Mouse (Mus musculus): Measurements from ENCODE around the gene Hoxa13.

- no peak for TF ChIP-seq CTCF (IDR thresholded peaks at IDR 0.05; ENCODE audit: insufficient read depth, low read length)
- no peak for TF ChIP-seq POLR2A (IDR thresholded peaks at IDR 0.05; ENCODE audit: borderline replicate concordance, extremely low read depth, low read depth, low read length)
Measured at GRCm38 (mm10) chr6:52262463-52263320, 2.0 kb upstream of the Hoxa13 start.

Data from lung, adult 2 months (tissue).